Mouse (Mus musculus): ENCODE data around the gene Iqcf3. TPM values are rescaled to one million over a fixed set of nuclear protein-coding genes. Genes with fewer than 3 reads are reported as not detected.

Iqcf3 gene
- polyA plus RNA-seq, 1 experiment from 2014 or later, result not detected

GRCm38 (mm10) chr9:106576112-106576511 is 14.7 kb upstream of the Iqcf3 start:
- no peaks in the 10 kb centered on the region for H3K9me3 ChIP-seq (ENCODE audit: control insufficient read depth, low read length)
- no peak overlapping the region for H3K9ac ChIP-seq (ENCODE audit: low read length)
- H3K4me2 ChIP-seq (ENCODE audit: low read depth, low read length, severe bottlenecking), result no peak overlapping the region
- no peaks in the 10 kb centered on the region for H3K27me3 ChIP-seq (ENCODE audit: control insufficient read depth, insufficient read depth, low read length)
- H3K27ac ChIP-seq (ENCODE audit: low read depth, low read length), result no peak overlapping the region
- ATAC-seq (replicated peaks; ENCODE audit: low FRiP score), result no peak
- WGBS, result 81% methylated on average over 2 of the region's 2 CpGs
- no peaks in the 10 kb centered on the region for H3K36me3 ChIP-seq (ENCODE audit: control insufficient read depth, insufficient read depth, low read length)
- no peak for DNase-seq (ENCODE audit: low spot score)
- no peaks in the 10 kb centered on the region for H3K4me1 ChIP-seq (replicated peaks; ENCODE audit: control insufficient read depth, insufficient read depth, low read length)
- H3K4me3 ChIP-seq (ENCODE audit: low read depth, low read length), result no peak overlapping the region

GRCm38 (mm10) chr9:106573366-106573765 is 11.9 kb upstream of the Iqcf3 start:
- Histone ChIP-seq H3K27ac (ENCODE audit: low read depth, low read length) (no peak overlapping the region), H3K36me3 (ENCODE audit: control insufficient read depth, insufficient read depth, low read length) (no peaks in the 10 kb centered on the region), H3K27me3 (ENCODE audit: control insufficient read depth, insufficient read depth, low read length) (no peaks in the 10 kb centered on the region), H3K9me3 (ENCODE audit: control insufficient read depth, low read length) (no peaks in the 10 kb centered on the region), H3K4me2 (ENCODE audit: low read depth, low read length, severe bottlenecking) (no peak overlapping the region), H3K9ac (ENCODE audit: low read length) (no peak overlapping the region), H3K4me1 (replicated peaks; ENCODE audit: control insufficient read depth, insufficient read depth, low read length) (no peaks in the 10 kb centered on the region), H3K4me3 (ENCODE audit: low read depth, low read length) (no peak overlapping the region)
- no peak for ATAC-seq (replicated peaks; ENCODE audit: low FRiP score)
- 87% methylated on average over 5 of the region's 5 CpGs for WGBS
- DNase-seq (ENCODE audit: low spot score), result no peak

GRCm38 (mm10) chr9:106572186-106572585 is 10.8 kb upstream of the Iqcf3 start:
- Histone ChIP-seq H3K4me1 (replicated peaks; ENCODE audit: control insufficient read depth, insufficient read depth, low read length) (no peaks in the 10 kb centered on the region), H3K27me3 (ENCODE audit: control insufficient read depth, insufficient read depth, low read length) (no peaks in the 10 kb centered on the region), H3K27ac (ENCODE audit: low read depth, low read length) (no peak overlapping the region), H3K9me3 (ENCODE audit: control insufficient read depth, low read length) (no peaks in the 10 kb centered on the region), H3K9ac (ENCODE audit: low read length) (no peak overlapping the region), H3K36me3 (ENCODE audit: control insufficient read depth, insufficient read depth, low read length) (no peaks in the 10 kb centered on the region), H3K4me3 (ENCODE audit: low read depth, low read length) (no peak overlapping the region), H3K4me2 (ENCODE audit: low read depth, low read length, severe bottlenecking) (no peak overlapping the region)
- 91% methylated on average over 2 of the region's 2 CpGs for WGBS
- DNase-seq (ENCODE audit: low spot score) (no peak), ATAC-seq (replicated peaks; ENCODE audit: low FRiP score) (no peak)

- H3K4me3 ChIP-seq (ENCODE audit: low read depth, low read length), result no peak within 1 kb of the TSS
- H3K4me1 ChIP-seq (replicated peaks; ENCODE audit: control insufficient read depth, insufficient read depth, low read length), result no peaks in the 10 kb centered on the region
- H3K36me3 ChIP-seq (ENCODE audit: control insufficient read depth, insufficient read depth, low read length), result no peaks in the 10 kb centered on the region
- H3K9me3 ChIP-seq (ENCODE audit: control insufficient read depth, low read length), result no peaks in the 10 kb centered on the region
- ATAC-seq (replicated peaks; ENCODE audit: low FRiP score), result no peak
- no peaks in the 10 kb centered on the region for H3K27me3 ChIP-seq (ENCODE audit: control insufficient read depth, insufficient read depth, low read length)
- H3K27ac ChIP-seq (ENCODE audit: low read depth, low read length), result no peak within 1 kb of the TSS
- no peak within 1 kb of the TSS for H3K9ac ChIP-seq (ENCODE audit: low read length)
- 86% methylated on average over 7 of the region's 7 CpGs for WGBS
- no peak within 1 kb of the TSS for H3K4me2 ChIP-seq (ENCODE audit: low read depth, low read length, severe bottlenecking)
- no peak for DNase-seq (ENCODE audit: low spot score)
These were observed 9.5 kb upstream of the Iqcf3 start, which contains the start of gene Iqcf4 for GRCm38 (mm10) chr9:106570896-106571295. TSS of gene Iqcf4 (minus strand) at chr9:106570996.

DNA sequence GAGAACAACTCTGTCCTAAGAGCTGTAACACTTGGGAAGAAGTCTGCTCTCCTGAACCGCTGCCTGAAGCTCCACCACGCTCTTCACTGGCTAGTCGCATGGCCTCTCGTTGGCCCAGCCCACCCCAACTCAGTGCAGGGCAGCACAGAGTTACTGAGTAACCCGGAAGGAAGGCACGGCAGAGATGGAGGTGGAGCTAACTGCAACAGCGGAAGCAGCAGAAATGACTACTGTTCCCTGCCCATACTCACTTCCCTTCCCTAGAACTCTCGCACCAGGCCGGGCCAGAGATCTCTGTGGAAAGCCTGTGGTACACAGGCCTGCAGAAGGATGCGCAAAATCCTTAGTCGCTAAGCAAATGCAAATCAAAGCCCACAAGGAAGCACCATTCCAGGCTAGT is 5.0 kb upstream of the Iqcf3 start:
- Histone ChIP-seq H3K4me1 (replicated peaks; ENCODE audit: control insufficient read depth, insufficient read depth, low read length) (no peaks in the 10 kb centered on the region), H3K9me3 (ENCODE audit: control insufficient read depth, low read length) (no peaks in the 10 kb centered on the region), H3K9ac (ENCODE audit: low read length) (no peak overlapping the region), H3K4me3 (ENCODE audit: low read depth, low read length) (no peak overlapping the region), H3K4me2 (ENCODE audit: low read depth, low read length, severe bottlenecking) (no peak overlapping the region), H3K27me3 (ENCODE audit: control insufficient read depth, insufficient read depth, low read length) (no peaks in the 10 kb centered on the region), H3K27ac (ENCODE audit: low read depth, low read length) (no peak overlapping the region), H3K36me3 (ENCODE audit: control insufficient read depth, insufficient read depth, low read length) (no peaks in the 10 kb centered on the region)
- 66% methylated on average over 11 of the region's 11 CpGs for WGBS
- ATAC-seq (replicated peaks; ENCODE audit: low FRiP score) (no peak), DNase-seq (ENCODE audit: low spot score) (no peak)

DNA sequence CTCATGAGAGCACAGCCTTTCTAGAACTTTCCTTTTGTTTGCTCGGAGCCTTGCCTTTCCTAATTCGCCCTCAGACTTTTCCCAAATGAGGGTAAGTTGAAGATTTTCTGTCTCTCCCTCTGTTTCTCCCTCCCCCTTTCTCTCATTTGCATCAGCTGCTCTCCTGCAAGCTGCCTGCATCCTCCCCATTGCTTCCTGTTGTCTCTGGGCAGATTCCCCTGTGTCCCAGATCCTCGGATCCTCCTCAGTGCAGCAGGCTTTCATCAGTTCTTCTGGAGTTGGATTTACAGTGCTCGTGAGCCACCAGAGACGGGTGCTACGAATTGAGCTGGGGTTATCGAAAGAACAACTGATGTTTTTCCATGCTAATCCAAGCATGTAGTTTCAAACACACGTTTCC is 2.6 kb upstream of the Iqcf3 start:
- Histone ChIP-seq H3K36me3 (ENCODE audit: control insufficient read depth, insufficient read depth, low read length) (no peaks in the 10 kb centered on the region), H3K4me1 (replicated peaks; ENCODE audit: control insufficient read depth, insufficient read depth, low read length) (no peaks in the 10 kb centered on the region), H3K4me2 (ENCODE audit: low read depth, low read length, severe bottlenecking) (no peak overlapping the region), H3K9me3 (ENCODE audit: control insufficient read depth, low read length) (no peaks in the 10 kb centered on the region), H3K27me3 (ENCODE audit: control insufficient read depth, insufficient read depth, low read length) (no peaks in the 10 kb centered on the region), H3K9ac (ENCODE audit: low read length) (no peak overlapping the region), H3K27ac (ENCODE audit: low read depth, low read length) (no peak overlapping the region), H3K4me3 (ENCODE audit: low read depth, low read length) (no peak overlapping the region)
- DNase-seq (ENCODE audit: low spot score) (no peak), ATAC-seq (replicated peaks; ENCODE audit: low FRiP score) (no peak)
- 76% methylated on average over 8 of the region's 8 CpGs for WGBS

- Histone ChIP-seq H3K27ac (ENCODE audit: low read depth, low read length) (no peak overlapping the region), H3K4me3 (ENCODE audit: low read depth, low read length) (no peak overlapping the region), H3K27me3 (ENCODE audit: control insufficient read depth, insufficient read depth, low read length) (no peaks in the 10 kb centered on the region), H3K9ac (ENCODE audit: low read length) (no peak overlapping the region), H3K4me1 (replicated peaks; ENCODE audit: control insufficient read depth, insufficient read depth, low read length) (no peaks in the 10 kb centered on the region), H3K4me2 (ENCODE audit: low read depth, low read length, severe bottlenecking) (no peak overlapping the region), H3K36me3 (ENCODE audit: control insufficient read depth, insufficient read depth, low read length) (no peaks in the 10 kb centered on the region), H3K9me3 (ENCODE audit: control insufficient read depth, low read length) (no peaks in the 10 kb centered on the region)
- no peak for DNase-seq (ENCODE audit: low spot score)
- no peak for ATAC-seq (replicated peaks; ENCODE audit: low FRiP score)
- 94% methylated on average over 11 of the region's 11 CpGs for WGBS
These were observed 860 bp upstream of the Iqcf3 start for GRCm38 (mm10) chr9:106562291-106562690.

DNA sequence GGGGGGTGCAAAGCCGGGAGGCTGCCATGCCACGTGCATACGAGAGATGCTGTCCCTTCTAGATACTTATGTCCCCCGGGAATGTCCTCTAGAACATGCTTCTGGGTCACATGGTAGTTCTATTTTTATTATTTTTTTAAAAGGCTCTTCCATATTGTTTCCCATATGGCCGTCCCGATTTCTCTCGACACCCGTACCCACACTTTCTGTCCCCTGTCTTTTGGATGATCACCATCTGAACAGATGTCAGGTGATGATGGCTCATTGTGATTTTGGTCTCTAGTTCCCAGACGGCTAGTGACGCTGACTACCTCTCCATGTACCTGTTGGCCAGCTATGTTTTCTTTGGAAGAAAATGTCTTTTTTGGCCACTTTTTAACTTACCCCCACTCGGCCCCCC is 26.5 kb downstream of the Iqcf3 start:
- DNase-seq (ENCODE audit: low spot score) (no peak), ATAC-seq (replicated peaks; ENCODE audit: low FRiP score) (no peak)
- 91% methylated on average over 11 of the region's 11 CpGs for WGBS

GRCm38 (mm10) chr9:106534296-106534695 is 27.1 kb downstream of the Iqcf3 start:
- DNase-seq (ENCODE audit: low spot score) (no peak), ATAC-seq (replicated peaks; ENCODE audit: low FRiP score) (no peak)
- 93% methylated on average over 7 of the region's 7 CpGs for WGBS
- H3K4me3 ChIP-seq (ENCODE audit: low read depth, low read length), result no peak overlapping the region
- H3K9me3 ChIP-seq (ENCODE audit: control insufficient read depth, low read length), result no peaks in the 10 kb centered on the region
- H3K27me3 ChIP-seq (ENCODE audit: control insufficient read depth, insufficient read depth, low read length), result no peaks in the 10 kb centered on the region
- H3K27ac ChIP-seq (ENCODE audit: low read depth, low read length), result no peak overlapping the region
- no peak overlapping the region for H3K9ac ChIP-seq (ENCODE audit: low read length)
- no peaks in the 10 kb centered on the region for H3K36me3 ChIP-seq (ENCODE audit: control insufficient read depth, insufficient read depth, low read length)
- H3K4me2 ChIP-seq (ENCODE audit: low read depth, low read length, severe bottlenecking), result no peak overlapping the region
- H3K4me1 ChIP-seq (replicated peaks; ENCODE audit: control insufficient read depth, insufficient read depth, low read length), result no peaks in the 10 kb centered on the region

More for the DNA sequence above, 26.5 kb downstream of the Iqcf3 start:
- Histone ChIP-seq H3K4me3 (ENCODE audit: low read depth, low read length) (no peak overlapping the region), H3K27ac (ENCODE audit: low read depth, low read length) (no peak overlapping the region), H3K36me3 (ENCODE audit: control insufficient read depth, insufficient read depth, low read length) (no peaks in the 10 kb centered on the region), H3K9me3 (ENCODE audit: control insufficient read depth, low read length) (no peaks in the 10 kb centered on the region), H3K27me3 (ENCODE audit: control insufficient read depth, insufficient read depth, low read length) (no peaks in the 10 kb centered on the region), H3K4me2 (ENCODE audit: low read depth, low read length, severe bottlenecking) (no peak overlapping the region), H3K4me1 (replicated peaks; ENCODE audit: control insufficient read depth, insufficient read depth, low read length) (no peaks in the 10 kb centered on the region), H3K9ac (ENCODE audit: low read length) (no peak overlapping the region)
